Mouse (Mus musculus) right cerebral cortex, postnatal 25 days (tissue): ENCODE measurements at regions not wholly inside any gene's neighbourhood (a gene's known extent, or its start where the extent isn't known, plus 50 kb on each side); places are given as distances from the start of the nearest gene placed in this dataset.

ENCODE experiments used
- DNase-seq: peaks from one replicate; pipeline ENCODE4 v3.0.0; 2022

GRCm38 (mm10) chr1:144316251-144316650, 67.2 kb upstream of the Rgs1 start:
- DNase-seq, result no peak

- DNase-seq, result no peak
Observed at GRCm38 (mm10) chr1:144314382-144314781, 65.3 kb upstream of the Rgs1 start.

GRCm38 (mm10) chr1:144313318-144313717, 64.3 kb upstream of the Rgs1 start:
- no peak for DNase-seq

GRCm38 (mm10) chr1:144309901-144310300, 60.9 kb upstream of the Rgs1 start:
- no peak for DNase-seq

GRCm38 (mm10) chr1:144308313-144308712, 59.3 kb upstream of the Rgs1 start:
- DNase-seq, result no peak

- DNase-seq, result no peak
Observed at GRCm38 (mm10) chr1:144307854-144308285, 58.8 kb upstream of the Rgs1 start.

GRCm38 (mm10) chr1:144307017-144307853, 58.2 kb upstream of the Rgs1 start:
- DNase-seq, result no peak

- no peak for DNase-seq
Observed at GRCm38 (mm10) chr1:144306284-144306683, 57.2 kb upstream of the Rgs1 start.

- DNase-seq, result no peak
Observed at GRCm38 (mm10) chr1:144300670-144301069, 51.6 kb upstream of the Rgs1 start.
